Mouse (Mus musculus): ENCODE results near the gene 4930564D02Rik. TPM values are rescaled to one million over a fixed set of nuclear protein-coding genes. Genes with fewer than 3 reads are reported as not detected.

Gene 4930564D02Rik
- polyA plus RNA-seq (2014; fragmentation: Nextera tagmentation; extraction: Ambion mirVana): not detected in 2 replicates

DNA sequence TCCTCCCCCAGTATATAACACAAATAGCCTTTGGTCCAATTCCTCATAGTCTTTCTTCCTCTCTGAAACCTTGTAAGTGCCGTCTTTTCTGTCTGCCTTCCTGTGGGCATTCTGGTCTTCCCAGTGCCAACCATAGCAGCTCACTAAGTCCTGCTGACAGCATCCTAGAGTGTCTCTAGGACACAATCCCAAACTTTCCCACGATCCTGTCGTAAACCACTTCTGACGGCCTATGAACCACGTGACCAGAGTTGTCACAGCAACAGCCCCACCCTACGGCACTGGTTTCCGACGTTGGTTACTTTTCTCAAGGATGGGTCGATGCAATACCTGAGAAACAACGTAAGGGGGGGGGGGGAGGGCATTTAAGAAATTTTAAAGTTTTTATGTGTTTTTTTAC lies at the start of gene 4930564D02Rik:
Gene 4930564D02Rik, plus strand, starts transcription at position 301 of the 400 bp plus-strand sequence.
- no peak within 1 kb of the TSS for H3K27ac ChIP-seq (ENCODE audit: low read depth, low read length)
- no peak within 1 kb of the TSS for H3K4me3 ChIP-seq (ENCODE audit: low read depth, low read length)
- H3K9me3 ChIP-seq (replicated peaks; ENCODE audit: control insufficient read depth, low read length): no peaks in the 10 kb centered on the region; the same call in 1 of the 2 replicates
- no peak for ATAC-seq (replicated peaks; ENCODE audit: insufficient number of reproducible peaks, low FRiP score, low TSS enrichment)
- no peaks in the 10 kb centered on the region for H3K36me3 ChIP-seq (ENCODE audit: control insufficient read depth, insufficient read depth, low read length)
- H3K4me1 ChIP-seq (ENCODE audit: control insufficient read depth, insufficient read depth, low read length): no peaks in the 10 kb centered on the region
- H3K4me2 ChIP-seq: no peak within 1 kb of the TSS
- 74% methylated on average over 10 of the region's 10 CpGs for WGBS (ENCODE audit: insufficient replicate concordance)
- H3K27me3 ChIP-seq (ENCODE audit: control insufficient read depth, insufficient read depth, low read length): no peaks in the 10 kb centered on the region
- H3K9ac ChIP-seq (ENCODE audit: low read depth, low read length): no peak within 1 kb of the TSS

GRCm38 (mm10) chr3:105017314-105017713 lies 49.3 kb upstream of the 4930564D02Rik start:
- 33% methylated on average over 8 of the region's 8 CpGs for WGBS (ENCODE audit: insufficient replicate concordance)
- no peak overlapping the region for H3K4me3 ChIP-seq (ENCODE audit: low read depth, low read length)
- 0 out of 2 replicates have a peak, but pooled peaks cover 2% of the 10 kb centered on the region for H3K36me3 ChIP-seq (ENCODE audit: control insufficient read depth, insufficient read depth, low read length)
- H3K9ac ChIP-seq (ENCODE audit: low read depth, low read length): no peak overlapping the region
- no peaks in the 10 kb centered on the region for H3K27me3 ChIP-seq (ENCODE audit: control insufficient read depth, insufficient read depth, low read length)
- H3K27ac ChIP-seq (ENCODE audit: low read depth, low read length): peak overlapping the region; percentile 68
- no peaks in the 10 kb centered on the region for H3K9me3 ChIP-seq (replicated peaks; ENCODE audit: control insufficient read depth, low read length)
- no peak for ATAC-seq (replicated peaks; ENCODE audit: insufficient number of reproducible peaks, low FRiP score, low TSS enrichment)
- H3K4me1 ChIP-seq (ENCODE audit: control insufficient read depth, insufficient read depth, low read length): peaks cover 52% of the 10 kb centered on the region
- H3K4me2 ChIP-seq: no peak overlapping the region; the same call in 1 of the 2 replicates

- no peak overlapping the region for H3K4me2 ChIP-seq
- no peaks in the 10 kb centered on the region for H3K27me3 ChIP-seq (ENCODE audit: control insufficient read depth, insufficient read depth, low read length)
- H3K4me1 ChIP-seq (ENCODE audit: control insufficient read depth, insufficient read depth, low read length): peaks cover 47% of the 10 kb centered on the region
- no peak overlapping the region for H3K4me3 ChIP-seq (ENCODE audit: low read depth, low read length)
- peak overlapping the region; percentile 68; the same call in 1 of the 2 replicates for H3K27ac ChIP-seq (ENCODE audit: low read depth, low read length)
- H3K36me3 ChIP-seq (ENCODE audit: control insufficient read depth, insufficient read depth, low read length): peaks cover 2% of the 10 kb centered on the region; the same call in 1 of the 2 replicates
- ATAC-seq (replicated peaks; ENCODE audit: insufficient number of reproducible peaks, low FRiP score, low TSS enrichment): no peak
- no peaks in the 10 kb centered on the region for H3K9me3 ChIP-seq (replicated peaks; ENCODE audit: control insufficient read depth, low read length)
- H3K9ac ChIP-seq (ENCODE audit: low read depth, low read length): no peak overlapping the region
- WGBS (ENCODE audit: insufficient replicate concordance): 63% methylated on average over 10 of the region's 10 CpGs
These were observed 48.4 kb upstream of the 4930564D02Rik start for GRCm38 (mm10) chr3:105018085-105018782.

DNA sequence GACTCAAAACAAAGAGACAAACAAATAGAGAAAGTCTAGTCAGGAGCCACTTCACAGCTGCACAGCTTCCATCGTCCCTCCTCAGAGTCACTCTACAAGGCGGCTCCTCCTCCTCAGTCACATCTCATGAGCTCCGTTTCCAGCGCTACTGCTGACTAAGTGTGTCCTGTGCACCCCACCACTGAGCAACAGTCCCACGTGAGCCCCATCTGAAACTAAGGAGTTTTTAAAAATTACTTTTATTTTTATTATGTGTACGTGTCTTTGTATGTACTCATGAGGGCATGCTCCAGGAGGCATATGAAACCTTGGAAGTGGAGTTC lies 47.9 kb upstream of the 4930564D02Rik start:
- Histone ChIP-seq H3K4me2 (no peak overlapping the region), H3K27ac (ENCODE audit: low read depth, low read length) (peak overlapping the region; percentile 54; the same call in 1 of the 2 replicates), H3K9ac (ENCODE audit: low read depth, low read length) (no peak overlapping the region), H3K4me3 (ENCODE audit: low read depth, low read length) (no peak overlapping the region), H3K4me1 (ENCODE audit: control insufficient read depth, insufficient read depth, low read length) (peaks cover 48% of the 10 kb centered on the region), H3K27me3 (ENCODE audit: control insufficient read depth, insufficient read depth, low read length) (no peaks in the 10 kb centered on the region), H3K36me3 (ENCODE audit: control insufficient read depth, insufficient read depth, low read length) (peaks cover 2% of the 10 kb centered on the region; the same call in 1 of the 2 replicates), H3K9me3 (replicated peaks; ENCODE audit: control insufficient read depth, low read length) (no peaks in the 10 kb centered on the region)
- no peak for ATAC-seq (replicated peaks; ENCODE audit: insufficient number of reproducible peaks, low FRiP score, low TSS enrichment)
- 79% methylated on average over 6 of the region's 6 CpGs for WGBS (ENCODE audit: insufficient replicate concordance)

DNA sequence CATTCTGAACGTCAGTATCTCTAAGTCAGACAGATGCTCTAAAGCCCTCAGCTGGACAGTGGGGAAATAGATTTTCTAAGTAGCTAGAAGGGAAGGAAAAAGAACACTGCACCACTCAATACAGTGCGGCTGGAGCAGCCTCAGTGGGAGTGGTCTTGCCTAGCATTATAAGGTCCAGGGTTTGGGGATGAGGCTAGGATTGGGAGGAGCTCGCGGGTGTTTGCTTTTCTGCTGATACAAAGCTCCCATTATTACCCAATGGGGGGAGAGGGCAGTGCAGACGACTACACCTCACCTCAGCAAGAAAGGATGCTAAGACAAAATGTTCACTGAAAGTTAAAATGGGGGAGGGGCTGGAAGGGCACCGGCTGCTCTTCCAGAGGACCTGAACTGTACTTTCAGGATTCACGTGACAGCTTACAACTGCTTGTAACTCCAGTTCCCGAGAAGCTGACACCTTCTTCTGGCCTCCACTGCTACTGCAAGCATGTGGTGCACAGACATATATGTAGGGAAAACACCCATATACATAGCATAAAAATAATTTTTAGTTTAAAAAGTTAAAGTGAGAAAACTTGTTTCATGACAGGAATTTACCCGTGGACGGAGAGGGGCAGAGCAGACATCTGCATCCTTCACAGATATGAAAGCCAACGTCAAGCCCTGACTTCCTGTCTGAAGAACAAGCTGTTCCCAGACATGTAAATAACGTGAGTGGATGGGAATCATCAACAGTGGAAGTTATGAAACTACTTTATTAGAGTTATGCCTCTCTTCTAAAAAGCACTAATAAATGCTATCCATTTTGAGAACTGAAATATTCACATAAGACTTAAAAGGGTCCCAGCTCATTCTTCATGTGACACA lies 46.6 kb upstream of the 4930564D02Rik start:
- Histone ChIP-seq H3K27ac (ENCODE audit: low read depth, low read length) (peak overlapping the region; percentile 18), H3K9me3 (replicated peaks; ENCODE audit: control insufficient read depth, low read length) (no peaks in the 10 kb centered on the region), H3K4me1 (ENCODE audit: control insufficient read depth, insufficient read depth, low read length) (peaks cover 47% of the 10 kb centered on the region), H3K4me2 (peak overlapping the region; percentile 4), H3K27me3 (ENCODE audit: control insufficient read depth, insufficient read depth, low read length) (no peaks in the 10 kb centered on the region), H3K4me3 (ENCODE audit: low read depth, low read length) (no peak overlapping the region), H3K9ac (ENCODE audit: low read depth, low read length) (no peak overlapping the region), H3K36me3 (ENCODE audit: control insufficient read depth, insufficient read depth, low read length) (peaks cover 2% of the 10 kb centered on the region; the same call in 1 of the 2 replicates)
- 33% methylated on average over 12 of the region's 12 CpGs for WGBS (ENCODE audit: insufficient replicate concordance)
- 0 out of 2 replicates have a peak, but pooled peaks have one; percentile 49 for ATAC-seq (replicated peaks; ENCODE audit: insufficient number of reproducible peaks, low FRiP score, low TSS enrichment)

DNA sequence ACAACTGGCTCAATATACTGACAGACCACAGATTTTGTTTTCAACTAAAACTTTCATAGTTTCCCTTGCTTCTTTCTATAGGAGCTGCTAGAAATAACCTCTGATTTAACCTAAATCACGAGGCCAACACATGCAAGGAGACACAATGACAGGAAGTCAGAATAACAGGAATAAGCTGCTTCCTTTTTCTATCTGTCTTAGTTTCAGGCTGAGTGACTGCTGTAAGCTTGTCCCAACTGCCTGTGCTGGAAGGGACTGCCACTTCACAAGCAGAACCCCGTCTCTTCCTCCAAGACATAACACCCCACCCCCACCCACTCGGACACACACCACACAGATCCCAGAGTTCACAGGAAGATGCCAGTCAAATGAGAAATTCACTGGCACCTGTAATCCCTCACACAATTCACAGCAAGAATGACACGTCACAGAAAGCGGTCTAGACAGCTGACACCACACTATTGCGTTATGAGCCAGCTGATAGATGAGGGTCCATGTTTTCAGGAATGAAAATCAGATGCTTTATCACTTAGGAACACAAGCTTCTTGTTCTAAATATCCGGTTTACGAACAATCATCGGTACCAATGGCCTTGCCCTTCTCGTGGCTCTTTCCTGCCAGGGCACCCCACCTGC lies 43.2 kb upstream of the 4930564D02Rik start:
- no peak for ATAC-seq (replicated peaks; ENCODE audit: insufficient number of reproducible peaks, low FRiP score, low TSS enrichment)
- peaks cover 11% of the 10 kb centered on the region; the same call in 1 of the 2 replicates for H3K36me3 ChIP-seq (ENCODE audit: control insufficient read depth, insufficient read depth, low read length)
- H3K9me3 ChIP-seq (replicated peaks; ENCODE audit: control insufficient read depth, low read length): no peaks in the 10 kb centered on the region
- no peak overlapping the region for H3K9ac ChIP-seq (ENCODE audit: low read depth, low read length)
- 58% methylated on average over 10 of the region's 10 CpGs for whole genome bisulfite sequencing (ENCODE audit: insufficient replicate concordance)
- H3K27me3 ChIP-seq (ENCODE audit: control insufficient read depth, insufficient read depth, low read length): no peaks in the 10 kb centered on the region
- no peak overlapping the region for H3K4me3 ChIP-seq (ENCODE audit: low read depth, low read length)
- peaks cover 24% of the 10 kb centered on the region for H3K4me1 ChIP-seq (ENCODE audit: control insufficient read depth, insufficient read depth, low read length)
- H3K4me2 ChIP-seq: no peak overlapping the region
- H3K27ac ChIP-seq (ENCODE audit: low read depth, low read length): peak overlapping the region; percentile 62; the same call in 1 of the 2 replicates

DNA sequence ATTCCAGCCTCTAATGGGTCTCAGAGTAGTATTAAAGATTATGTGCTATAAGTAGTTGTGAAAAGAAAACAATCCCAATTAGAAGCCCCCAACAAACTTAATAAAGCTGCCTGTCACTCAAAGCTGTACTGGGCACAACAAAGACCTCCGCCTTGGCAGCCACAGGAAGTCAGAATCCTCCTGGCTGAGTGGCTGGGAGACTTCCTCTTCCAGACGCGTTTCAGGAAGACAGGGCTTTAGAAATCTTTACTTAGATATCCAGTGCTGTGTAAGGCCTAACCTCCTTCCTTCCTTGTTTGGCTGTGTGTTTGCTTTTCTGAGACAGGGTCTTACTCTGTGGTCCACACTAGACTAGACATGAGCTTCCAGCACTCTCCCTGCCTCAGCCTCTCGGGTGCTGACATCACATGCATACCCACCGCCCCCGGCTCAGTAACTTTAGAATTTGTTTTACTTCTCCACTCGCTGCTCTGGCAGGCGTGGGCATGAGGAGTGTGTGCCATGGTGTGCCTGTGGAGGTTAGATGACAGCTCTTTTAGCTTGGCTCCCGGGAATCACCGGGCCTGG lies 30.3 kb upstream of the 4930564D02Rik start:
- Histone ChIP-seq H3K27me3 (ENCODE audit: control insufficient read depth, insufficient read depth, low read length) (no peaks in the 10 kb centered on the region), H3K4me2 (no peak overlapping the region), H3K9me3 (replicated peaks; ENCODE audit: control insufficient read depth, low read length) (no peaks in the 10 kb centered on the region), H3K9ac (ENCODE audit: low read depth, low read length) (no peak overlapping the region), H3K4me3 (ENCODE audit: low read depth, low read length) (no peak overlapping the region), H3K4me1 (ENCODE audit: control insufficient read depth, insufficient read depth, low read length) (peaks cover 21% of the 10 kb centered on the region), H3K36me3 (ENCODE audit: control insufficient read depth, insufficient read depth, low read length) (peaks cover 28% of the 10 kb centered on the region), H3K27ac (ENCODE audit: low read depth, low read length) (no peak overlapping the region; the same call in 1 of the 2 replicates)
- 59% methylated on average over 10 of the region's 10 CpGs for WGBS (ENCODE audit: insufficient replicate concordance)
- ATAC-seq (replicated peaks; ENCODE audit: insufficient number of reproducible peaks, low FRiP score, low TSS enrichment): no peak

GRCm38 (mm10) chr3:105037240-105037770 lies 29.3 kb upstream of the 4930564D02Rik start:
- Histone ChIP-seq H3K27me3 (ENCODE audit: control insufficient read depth, insufficient read depth, low read length) (no peaks in the 10 kb centered on the region), H3K4me2 (no peak overlapping the region), H3K27ac (ENCODE audit: low read depth, low read length) (no peak overlapping the region), H3K4me3 (ENCODE audit: low read depth, low read length) (no peak overlapping the region), H3K9me3 (replicated peaks; ENCODE audit: control insufficient read depth, low read length) (no peaks in the 10 kb centered on the region), H3K4me1 (ENCODE audit: control insufficient read depth, insufficient read depth, low read length) (peaks cover 28% of the 10 kb centered on the region), H3K36me3 (ENCODE audit: control insufficient read depth, insufficient read depth, low read length) (peaks cover 22% of the 10 kb centered on the region), H3K9ac (ENCODE audit: low read depth, low read length) (no peak overlapping the region)
- ATAC-seq (replicated peaks; ENCODE audit: insufficient number of reproducible peaks, low FRiP score, low TSS enrichment): no peak
- WGBS (ENCODE audit: insufficient replicate concordance): 79% methylated on average over 6 of the region's 6 CpGs

All from heart, embryonic 11.5 days (tissue).